Mouse (Mus musculus) heart, postnatal 36 days (tissue): Measurements from ENCODE around the gene Olfr1137. TPM values are rescaled to one million over a fixed set of nuclear protein-coding genes. Genes with fewer than 3 reads are reported as not detected.

ENCODE experiments used
- DNase-seq, 2 experiments: peaks; one replicate each; pipeline ENCODE4 v3.0.0; 2021 to 2022
- intact Hi-C: fragments of 180-260 bp; cut with DNase I; formaldehyde crosslinking; loops from one replicate; pipeline ENCODE4 v1.15.1; 2025
- total RNA-seq, 2 experiments: library from RNA; stranded (reverse); gene quantifications; 2 replicates each; pipeline ENCODE4 v1.2.3; 2021

Gene Olfr1137
- total RNA-seq, result not detected

DNA sequence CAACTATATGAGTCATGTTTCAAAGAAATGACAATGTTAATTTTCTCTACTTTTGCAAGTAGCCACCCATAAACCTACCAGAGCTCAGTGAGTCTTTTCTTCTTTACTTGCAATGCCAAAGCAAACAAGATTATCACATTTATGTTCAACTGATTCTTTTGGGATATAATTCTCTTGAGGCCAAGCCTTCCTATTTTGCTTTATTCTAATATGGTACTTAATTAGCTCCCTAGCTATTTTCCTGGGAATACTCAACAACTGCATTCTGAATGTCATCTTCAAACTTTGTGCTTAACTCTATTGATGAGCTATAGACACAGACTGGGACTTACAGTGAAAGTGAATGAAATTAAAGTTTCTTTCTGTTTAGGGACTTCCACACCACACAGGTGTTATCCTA is at the start of gene Olfr1137:
Olfr1137 (minus strand) TSS at position 101 of the 400 bp plus-strand sequence.
- no peak for DNase-seq
- intact Hi-C loops, result no loop called here

DNA sequence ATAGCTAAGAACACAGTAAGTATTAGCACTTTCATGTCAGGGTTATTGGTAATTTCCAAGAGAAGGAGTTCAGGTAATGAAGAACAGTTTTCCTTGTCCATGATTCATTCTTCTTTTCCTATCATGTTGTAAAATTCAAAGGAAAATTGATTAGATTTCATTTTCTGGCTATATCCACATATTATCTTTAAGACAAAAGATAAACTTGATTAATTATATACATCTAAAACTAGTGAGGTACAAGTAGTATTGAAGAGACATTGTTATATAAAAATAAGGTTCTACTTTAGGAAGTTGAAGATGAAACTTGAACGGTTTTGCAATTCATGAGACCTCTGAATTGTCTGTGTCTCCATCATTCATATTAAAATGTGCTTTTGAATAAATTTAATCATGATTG is 40.9 kb upstream of the Olfr1137 start, which contains the start of gene Olfr1141:
Olfr1141 (minus strand) TSS at position 101 of the 400 bp plus-strand sequence.
- intact Hi-C loops, result no loop called here
- DNase-seq, result no peak

DNA sequence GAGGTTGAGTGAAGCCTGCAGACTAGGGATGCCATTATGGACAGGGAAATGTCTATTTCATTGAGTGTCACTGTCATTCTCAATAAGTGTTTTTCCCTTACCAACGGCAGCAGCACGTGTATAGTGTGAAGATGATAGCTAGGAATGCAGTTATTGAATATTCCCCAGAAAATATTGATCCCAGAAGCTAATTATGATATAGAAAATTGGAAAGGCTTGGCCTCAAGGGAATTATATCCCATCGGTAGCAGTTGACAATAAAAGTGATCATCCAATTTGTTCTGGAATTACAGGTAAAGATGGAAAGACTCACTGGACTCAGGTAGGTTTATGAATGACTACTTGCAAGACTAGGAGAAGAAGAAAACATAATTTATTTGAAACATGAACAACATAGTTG is 30.5 kb upstream of the Olfr1137 start, which contains the start of gene Olfr1140:
Olfr1140 (plus strand) TSS at position 301 of the 400 bp plus-strand sequence.
- no peak for DNase-seq
- intact Hi-C loops, result no loop called here

DNA sequence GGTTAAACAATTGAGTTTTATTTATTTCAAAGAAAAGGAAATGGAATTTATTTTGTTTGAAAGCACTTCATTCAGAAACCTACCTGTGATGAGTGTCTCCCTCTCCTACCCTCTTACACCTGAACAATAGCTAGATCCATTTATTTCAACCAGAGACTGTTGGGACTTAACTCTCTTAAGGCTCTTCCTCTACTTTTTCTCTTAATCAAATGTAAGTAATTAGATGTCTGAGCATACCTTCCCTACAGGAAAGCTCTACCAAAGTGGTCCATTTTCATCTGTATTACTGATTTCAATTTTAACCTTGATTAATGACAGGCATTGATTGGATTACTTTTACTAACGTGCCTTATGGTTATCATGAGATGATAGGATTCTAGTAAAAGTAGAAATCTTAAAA is 26.9 kb upstream of the Olfr1137 start, which contains the start of gene Olfr1138:
Olfr1138 (minus strand) TSS at position 101 of the 400 bp plus-strand sequence.
- intact Hi-C loops, result no loop called here
- DNase-seq, result no peak

GRCm38 (mm10) chr2:87693847-87694246 is 19.1 kb downstream of the Olfr1137 start, which contains the start of gene Olfr1136:
Gene Olfr1136, minus strand, starts transcription at chr2:87693947.
- DNase-seq, result no peak
- intact Hi-C loops, result no loop called here

- DNase-seq, result no peak
- intact Hi-C loops, result no loop called here
Measured at GRCm38 (mm10) chr2:87673564-87673963, 39.4 kb downstream of the Olfr1137 start, which contains the start of gene Olfr1135. Gene Olfr1135, minus strand, starts transcription at chr2:87673664.

Other genes with a start within 250 kb of the Olfr1137 start
- not detected for gene Pramel7, start 216.1 kb downstream of the Olfr1137 start, total RNA-seq
- not detected for gene Pramel6, start 206.6 kb downstream of the Olfr1137 start, total RNA-seq
- not detected for gene Olfr153, start 181.4 kb downstream of the Olfr1137 start, total RNA-seq
- gene Olfr1128, start 167.6 kb downstream of the Olfr1137 start, total RNA-seq, result not detected
- not detected for gene Olfr1129, start 139.3 kb downstream of the Olfr1137 start, total RNA-seq
- not detected for gene Olfr1130, start 107.0 kb downstream of the Olfr1137 start, total RNA-seq
- gene Olfr1131, start 86.1 kb downstream of the Olfr1137 start, total RNA-seq, result not detected
- gene Olfr1132, start 75.6 kb downstream of the Olfr1137 start, total RNA-seq, result not detected
- not detected for gene Olfr1133, start 65.8 kb downstream of the Olfr1137 start, total RNA-seq
- not detected for gene Olfr1134, start 54.7 kb downstream of the Olfr1137 start, total RNA-seq
- gene Olfr1135, start 39.5 kb downstream of the Olfr1137 start, total RNA-seq, result not detected
- not detected for gene Olfr1136, start 19.2 kb downstream of the Olfr1137 start, total RNA-seq
- gene Olfr1138, start 26.8 kb upstream of the Olfr1137 start, total RNA-seq, result not detected
- not detected for gene Olfr1140, start 30.6 kb upstream of the Olfr1137 start, total RNA-seq
- not detected for gene Olfr1141, start 40.8 kb upstream of the Olfr1137 start, total RNA-seq
- gene Olfr152, start 66.3 kb upstream of the Olfr1137 start, total RNA-seq, result not detected
- not detected for gene Olfr1143, start 87.4 kb upstream of the Olfr1137 start, total RNA-seq
- gene Olfr1145, start 96.6 kb upstream of the Olfr1137 start, total RNA-seq, result not detected
- gene Olfr1148, start 117.4 kb upstream of the Olfr1137 start, total RNA-seq, result not detected
- not detected for gene Olfr1150-ps1, start 130.8 kb upstream of the Olfr1137 start, total RNA-seq
- gene Olfr1151, start 142.7 kb upstream of the Olfr1137 start, total RNA-seq, result not detected
- gene Olfr1152, start 153.3 kb upstream of the Olfr1137 start, total RNA-seq, result not detected
- gene Olfr1153, start 181.8 kb upstream of the Olfr1137 start, total RNA-seq, result not detected
- not detected for gene Olfr1154, start 192.0 kb upstream of the Olfr1137 start, total RNA-seq
- not detected for gene Olfr1155, start 232.0 kb upstream of the Olfr1137 start, total RNA-seq
- gene Olfr1156, start 239.9 kb upstream of the Olfr1137 start, total RNA-seq, result not detected